In genomic region chr8:17948053-17948834, GRCm38 (mm10) we compare ENCODE assay signal across 16 mouse cellular contexts.
DNase-seq lines count a peak whose midpoint lies in the region; ATAC-seq lines count a peak whose summit lies in the region.
"Had no signal": no experiment of that assay in that cellular context is flagged by ENCODE, and none has a peak within 500 bp of the region (broad histone marks: within the 10 kb centered on the region; RNA-seq: fewer than 3 reads in every experiment).

No protein-coding gene starts in this region.

- peak; percentile 1 to 4 for DNase-seq in cerebellum, postnatal 25 days
- DNase-seq in cerebellum, postnatal 4 days (ENCODE audit: low spot score in 2 of 2), result no peak
- peak; percentile 15 for DNase-seq in forebrain, embryonic 10.5 days (ENCODE audit: extremely low spot score, low spot score)
- peak; percentile 45 for DNase-seq in hindbrain, embryonic 14.5 days (ENCODE audit: low spot score)
- DNase-seq in left cerebral cortex, postnatal 36 days (ENCODE audit: low spot score in 2 of 2), result no peak
- DNase-seq: heart, postnatal 14 days; kidney, postnatal 25 days; liver, postnatal 0 days; lung, postnatal 36 days; thymus, postnatal 36 days had no signal

- peaks cover 18% of the 10 kb centered on the region for H3K4me1 ChIP-seq in forebrain, embryonic 10.5 days
- 0 out of 2 replicates have a peak, but pooled peaks cover 6% of the 10 kb centered on the region for H3K4me1 ChIP-seq in hindbrain, embryonic 14.5 days (replicated peaks; ENCODE audit: control insufficient read depth, insufficient read depth, low read length)
- peaks cover 11% of the 10 kb centered on the region; the same call in 1 of the 2 replicates for H3K4me1 ChIP-seq in neural tube, embryonic 12.5 days
- H3K4me1 ChIP-seq: limb, embryonic 13.5 days had no signal

- H3K27ac ChIP-seq in forebrain, embryonic 10.5 days, result no peak overlapping the region
- peak overlapping the region; percentile 26; the same call in 1 of the 2 replicates for H3K27ac ChIP-seq in hindbrain, embryonic 14.5 days
- H3K27ac ChIP-seq in neural tube, embryonic 12.5 days, result no peak overlapping the region
- H3K27ac ChIP-seq: limb, embryonic 13.5 days had no signal

- ATAC-seq in hindbrain, embryonic 14.5 days (ENCODE audit: low FRiP score), result peak; percentile 65; the same call in 1 of the 2 replicates
- ATAC-seq in neural tube, embryonic 12.5 days (ENCODE audit: low FRiP score, low read depth), result peak; percentile 59; the same call in 1 of the 2 replicates
- no peak for ATAC-seq in erythroblast, adult 5-6 weeks (replicated peaks; ENCODE audit: low FRiP score, poor library complexity, severe bottlenecking)
- no peak for ATAC-seq in monocyte, adult 5-6 weeks (replicated peaks; ENCODE audit: insufficient number of reproducible peaks, low FRiP score, low TSS enrichment, poor library complexity, severe bottlenecking)
- ATAC-seq: intestine, embryonic 16.5 days; liver, postnatal 0 days; Patski had no signal

- intact Hi-C loops in left cerebral cortex, postnatal 36 days (cut with DNase I), result no loop called here

- no peak overlapping the region for H3K4me3 ChIP-seq in forebrain, embryonic 10.5 days
- no peak overlapping the region for H3K4me3 ChIP-seq in hindbrain, embryonic 14.5 days (replicated peaks; ENCODE audit: low read length)
- H3K4me3 ChIP-seq in neural tube, embryonic 12.5 days, result no peak overlapping the region
- H3K4me3 ChIP-seq: limb, embryonic 13.5 days had no signal

- H3K9ac ChIP-seq in hindbrain, embryonic 14.5 days, result peak overlapping the region; percentile 13; the same call in 1 of the 2 replicates
- H3K9ac ChIP-seq in neural tube, embryonic 12.5 days, result no peak overlapping the region
- H3K9ac ChIP-seq: limb, embryonic 13.5 days; liver, postnatal 0 days had no signal

- no peaks in the 10 kb centered on the region for H3K27me3 ChIP-seq in forebrain, embryonic 10.5 days (ENCODE audit: poor library complexity, severe bottlenecking)
- no peaks in the 10 kb centered on the region for H3K27me3 ChIP-seq in hindbrain, embryonic 14.5 days (ENCODE audit: control insufficient read depth, insufficient read depth, low read length)
- no peaks in the 10 kb centered on the region for H3K27me3 ChIP-seq in neural tube, embryonic 12.5 days (replicated peaks)
- H3K27me3 ChIP-seq: limb, embryonic 13.5 days; Patski had no signal

- H3K4me2 ChIP-seq in hindbrain, embryonic 14.5 days (replicated peaks), result peak overlapping the region; percentile 43
- H3K4me2 ChIP-seq in neural tube, embryonic 12.5 days (replicated peaks), result peak overlapping the region; percentile 45
- H3K4me2 ChIP-seq: limb, embryonic 13.5 days had no signal

- H3K9me3 ChIP-seq in forebrain, embryonic 10.5 days, result no peaks in the 10 kb centered on the region
- H3K9me3 ChIP-seq in hindbrain, embryonic 14.5 days (ENCODE audit: control insufficient read depth, low read length), result no peaks in the 10 kb centered on the region
- H3K9me3 ChIP-seq in neural tube, embryonic 12.5 days, result no peaks in the 10 kb centered on the region
- H3K9me3 ChIP-seq: limb, embryonic 13.5 days had no signal

- 70% methylated on average over 22 of the region's 22 CpGs for WGBS in forebrain, embryonic 10.5 days
- WGBS in hindbrain, embryonic 14.5 days, result 39% methylated on average over 22 of the region's 22 CpGs
- WGBS in neural tube, embryonic 12.5 days, result 48% methylated on average over 22 of the region's 22 CpGs

- no peaks in the 10 kb centered on the region for H3K36me3 ChIP-seq in forebrain, embryonic 10.5 days (replicated peaks)
- no peaks in the 10 kb centered on the region for H3K36me3 ChIP-seq in hindbrain, embryonic 14.5 days (replicated peaks; ENCODE audit: control insufficient read depth, insufficient read depth)
- no peaks in the 10 kb centered on the region for H3K36me3 ChIP-seq in neural tube, embryonic 12.5 days
- H3K36me3 ChIP-seq: limb, embryonic 13.5 days had no signal

Comparison
In these comparisons a context has a peak if more than half of its experiments do, and no peak if none do; other contexts are left out.
1. DNase-seq: peak in cerebellum, postnatal 25 days (2 of 2), forebrain, embryonic 10.5 days (single experiment) and hindbrain, embryonic 14.5 days (single experiment); none in cerebellum, postnatal 4 days (0 of 2) and left cerebral cortex, postnatal 36 days (0 of 2).
2. ATAC-seq: peak in hindbrain, embryonic 14.5 days (single experiment) and neural tube, embryonic 12.5 days (single experiment); none in erythroblast, adult 5-6 weeks (single experiment) and monocyte, adult 5-6 weeks (single experiment).